Mouse (Mus musculus) adrenal gland, postnatal 14 days (tissue): Measurements from ENCODE around the gene Apom. TPM values are rescaled to one million over a fixed set of nuclear protein-coding genes. Genes with fewer than 3 reads are reported as not detected.

Experiments used
- DNase-seq: peaks from one replicate; pipeline ENCODE4 v3.0.0; 2021; ENCODE audit warnings: mixed read lengths
- total RNA-seq: library from RNA; stranded (reverse); gene quantifications from 2 replicates; pipeline ENCODE4 v1.2.3, GENCODE M21; 2021

Apom gene
- total RNA-seq, 1 experiment from 2014 or later, result 35.6 TPM

DNA sequence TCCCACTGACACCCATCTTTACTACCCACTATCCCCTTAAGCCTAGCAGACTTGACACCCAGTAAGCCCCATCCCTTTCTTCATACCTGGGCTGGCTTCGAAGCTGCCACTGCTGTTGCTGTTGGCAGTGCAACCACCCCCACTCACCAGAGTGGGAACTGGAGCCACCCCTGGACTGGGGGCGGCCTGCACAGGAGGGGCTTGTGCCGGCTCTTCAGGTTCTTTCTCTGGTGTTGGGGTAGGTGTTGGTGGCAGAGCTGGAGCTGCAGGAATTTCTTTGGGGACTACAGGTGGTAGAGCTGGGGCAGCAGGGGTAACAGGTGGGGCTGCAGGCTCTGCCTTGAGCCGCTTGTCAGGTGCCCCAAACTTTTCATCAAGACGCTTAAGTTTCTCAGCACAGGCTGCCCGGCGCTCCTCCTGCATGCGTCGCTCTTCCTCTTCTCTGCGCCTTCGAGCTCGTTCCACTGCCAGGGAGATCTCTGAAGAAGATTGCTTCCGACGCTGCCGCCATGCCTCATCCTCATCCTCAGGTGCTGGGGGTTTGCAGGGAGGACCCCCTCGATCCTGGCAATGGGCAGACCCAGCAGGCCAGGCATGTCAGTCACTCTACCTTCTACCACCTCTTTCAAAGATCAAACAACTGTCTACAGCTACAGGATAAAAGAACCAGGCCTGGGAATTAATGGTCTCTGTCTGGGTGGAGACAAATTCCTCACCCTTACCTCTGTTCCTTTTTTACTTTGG is 27.2 kb upstream of the Apom start:
- no peak for DNase-seq

DNA sequence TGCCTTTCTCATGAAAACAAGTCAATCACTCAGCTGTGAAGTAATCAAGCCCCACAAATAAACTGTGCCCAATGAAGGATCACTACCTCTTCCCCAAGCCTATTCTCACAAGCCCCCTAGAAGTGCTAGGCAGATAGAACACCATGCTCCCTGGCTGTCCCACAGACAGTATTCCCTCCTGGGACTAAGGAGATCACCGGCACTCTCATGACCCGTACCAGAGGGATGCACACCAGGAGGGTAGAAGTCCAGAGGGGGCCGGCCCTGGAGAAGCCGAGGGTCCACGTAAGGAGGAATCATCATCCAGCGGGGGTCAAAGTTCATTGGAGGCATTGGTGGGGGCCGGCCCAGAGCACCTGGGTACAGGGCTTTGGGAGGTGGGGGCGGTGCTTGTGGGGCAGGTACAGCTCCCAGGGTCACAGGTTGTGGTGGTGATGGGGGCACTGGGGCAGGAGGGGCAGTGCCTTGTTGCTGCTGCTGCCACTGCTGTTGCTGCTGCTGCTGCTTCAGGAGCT is 25.9 kb upstream of the Apom start:
- DNase-seq, result no peak

DNA sequence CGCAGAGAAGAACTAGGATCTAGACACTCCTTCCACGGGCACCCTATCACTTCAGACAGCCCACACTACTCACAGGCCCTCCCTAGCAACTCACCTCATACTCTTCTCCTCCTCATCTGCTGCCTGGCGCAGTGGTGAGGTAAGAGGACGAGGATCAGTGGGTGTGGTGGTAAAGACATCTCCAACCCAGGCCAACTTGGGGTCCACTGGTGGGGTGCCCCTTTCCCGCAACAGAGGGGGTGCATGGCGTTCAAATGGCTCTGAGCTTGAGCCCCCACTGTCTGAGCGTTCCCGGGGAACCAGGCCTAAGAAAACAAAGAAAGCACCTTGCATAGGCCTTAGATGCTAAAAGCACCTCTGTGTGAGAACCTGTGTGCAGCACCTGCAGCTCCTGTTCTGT is 25.4 kb upstream of the Apom start:
- DNase-seq, result no peak

DNA sequence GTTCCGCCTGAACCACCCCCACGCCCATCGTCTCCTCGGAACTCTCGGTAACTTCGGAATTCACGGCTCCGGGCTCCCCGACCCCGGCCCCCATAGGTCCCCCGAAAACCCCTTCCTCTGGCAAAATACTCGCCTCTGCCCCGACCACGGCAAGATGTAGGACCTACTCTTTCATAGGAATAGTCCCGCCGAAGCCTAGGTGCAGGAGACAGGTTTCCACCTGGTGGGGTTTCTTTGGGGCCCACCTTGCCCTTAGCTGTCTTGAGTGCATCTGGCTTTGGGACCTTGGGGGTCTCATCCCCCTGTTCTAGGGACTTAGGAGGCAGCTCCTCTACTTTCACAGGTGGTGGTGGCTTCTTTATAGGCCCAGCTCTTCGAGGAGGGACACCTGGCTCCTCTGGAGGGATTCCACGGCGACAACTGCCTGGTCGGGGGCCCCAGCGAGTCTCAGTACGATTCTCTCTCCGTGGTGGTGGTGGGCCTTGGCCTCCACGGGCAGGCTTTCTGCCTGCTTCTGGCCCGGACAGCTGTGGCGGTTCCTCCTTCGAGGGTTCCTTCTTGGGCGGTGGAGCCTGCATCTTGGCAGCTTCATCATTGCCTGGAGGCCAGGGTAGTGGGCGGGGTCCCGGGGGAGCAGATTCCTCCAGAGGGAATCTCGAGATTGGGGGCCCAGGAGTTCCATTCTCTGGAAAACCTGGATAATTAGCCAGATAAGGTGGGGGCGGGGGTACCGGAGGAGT is 24.8 kb upstream of the Apom start:
- no peak for DNase-seq

DNA sequence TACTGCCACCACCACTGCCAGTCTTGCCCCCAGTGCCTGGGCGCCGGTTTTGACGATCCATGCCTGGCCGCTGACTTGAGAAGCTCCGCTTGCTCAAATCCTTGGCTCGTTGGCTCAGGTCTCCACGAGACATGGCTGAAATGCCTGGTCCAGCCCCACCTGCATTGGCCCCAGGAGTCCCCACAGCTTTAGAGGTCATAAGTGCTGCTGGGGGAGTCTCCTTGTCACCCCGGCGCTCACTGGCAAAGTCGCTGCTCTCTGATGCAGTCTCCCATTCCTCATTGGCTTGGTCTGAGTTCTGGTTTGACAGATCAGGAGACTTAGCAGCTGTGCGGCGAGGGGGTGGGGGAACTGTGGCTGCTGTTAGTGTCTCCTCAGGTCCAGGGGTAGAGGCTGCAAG is 23.6 kb upstream of the Apom start:
- DNase-seq, result no peak

DNA sequence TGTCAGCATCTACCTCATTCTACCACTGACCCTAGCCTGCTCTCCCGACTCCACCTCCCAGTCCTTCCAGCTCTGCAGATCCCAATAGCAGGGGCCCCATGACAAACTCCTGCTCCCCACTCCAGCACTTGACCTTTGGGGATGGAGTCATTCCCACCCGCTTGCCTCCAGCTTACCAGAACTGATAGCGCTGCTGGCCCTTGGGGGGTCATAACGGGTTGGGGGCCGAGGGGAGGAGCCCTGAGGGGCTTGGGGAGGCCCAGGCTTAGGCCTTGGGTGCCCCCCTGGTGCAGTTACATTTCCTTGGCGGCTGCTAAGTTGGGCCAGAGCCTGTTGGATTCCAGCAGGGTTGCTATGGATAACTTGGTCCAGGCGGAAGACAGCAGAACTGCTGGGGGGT is 22.8 kb upstream of the Apom start:
- DNase-seq, result no peak

DNA sequence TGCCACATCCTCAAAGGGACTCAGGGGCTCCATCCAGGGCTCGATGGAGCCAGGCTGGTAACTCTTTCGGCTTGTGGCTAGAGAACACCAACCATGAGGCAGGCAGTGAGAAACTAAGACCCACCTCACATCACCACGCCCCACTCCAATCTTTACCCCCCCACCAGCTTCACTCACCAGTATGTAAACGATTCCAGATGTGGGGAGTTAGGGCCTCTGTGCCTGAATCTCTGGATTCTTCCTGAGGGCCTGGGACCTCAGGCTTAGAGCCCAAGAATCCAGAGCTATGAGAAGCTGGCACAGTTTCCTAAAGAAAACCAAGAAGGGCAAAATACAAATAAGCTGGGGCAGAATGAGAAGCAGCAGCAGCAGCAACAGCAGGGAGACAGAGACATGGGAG is 22.1 kb upstream of the Apom start:
- DNase-seq, result no peak

DNA sequence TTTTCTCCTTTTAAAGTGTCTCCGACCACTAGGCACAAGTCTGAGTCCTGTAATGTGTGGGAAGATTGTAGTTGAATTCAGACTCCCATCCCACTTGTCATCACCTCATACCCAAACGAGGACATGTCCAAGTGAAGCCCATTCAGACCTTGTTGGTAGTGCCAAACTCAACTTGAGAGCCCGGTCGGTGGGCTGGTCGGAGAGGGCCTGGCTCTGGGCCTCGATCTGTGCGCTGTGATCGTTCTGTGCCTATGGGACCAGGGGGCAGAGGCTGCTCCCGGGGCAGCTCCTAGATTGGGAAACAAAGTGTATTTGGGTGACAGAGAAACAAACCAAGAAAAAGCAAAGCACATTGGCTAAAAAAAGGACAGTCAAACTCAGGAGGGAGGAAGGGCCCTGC is 21.2 kb upstream of the Apom start:
- DNase-seq, result no peak

DNA sequence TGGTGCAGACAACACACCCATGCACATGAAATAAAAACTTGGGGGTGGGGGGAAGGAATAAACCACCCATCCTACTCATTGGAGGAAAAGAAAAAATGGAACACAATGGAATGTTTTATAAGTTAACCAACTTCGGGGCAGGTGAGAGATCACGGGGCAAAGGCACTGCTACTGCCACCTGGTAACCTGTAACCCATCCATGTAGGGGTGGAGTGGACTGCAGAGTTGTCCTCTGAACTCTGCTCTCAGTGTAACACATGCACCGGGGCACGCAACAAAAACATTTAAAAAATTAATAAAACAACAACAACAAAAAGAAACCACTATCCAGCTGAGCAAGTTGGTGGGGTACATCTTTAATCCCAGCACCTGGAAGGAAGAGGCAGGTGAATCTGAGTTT is 20.3 kb upstream of the Apom start:
- no peak for DNase-seq

DNA sequence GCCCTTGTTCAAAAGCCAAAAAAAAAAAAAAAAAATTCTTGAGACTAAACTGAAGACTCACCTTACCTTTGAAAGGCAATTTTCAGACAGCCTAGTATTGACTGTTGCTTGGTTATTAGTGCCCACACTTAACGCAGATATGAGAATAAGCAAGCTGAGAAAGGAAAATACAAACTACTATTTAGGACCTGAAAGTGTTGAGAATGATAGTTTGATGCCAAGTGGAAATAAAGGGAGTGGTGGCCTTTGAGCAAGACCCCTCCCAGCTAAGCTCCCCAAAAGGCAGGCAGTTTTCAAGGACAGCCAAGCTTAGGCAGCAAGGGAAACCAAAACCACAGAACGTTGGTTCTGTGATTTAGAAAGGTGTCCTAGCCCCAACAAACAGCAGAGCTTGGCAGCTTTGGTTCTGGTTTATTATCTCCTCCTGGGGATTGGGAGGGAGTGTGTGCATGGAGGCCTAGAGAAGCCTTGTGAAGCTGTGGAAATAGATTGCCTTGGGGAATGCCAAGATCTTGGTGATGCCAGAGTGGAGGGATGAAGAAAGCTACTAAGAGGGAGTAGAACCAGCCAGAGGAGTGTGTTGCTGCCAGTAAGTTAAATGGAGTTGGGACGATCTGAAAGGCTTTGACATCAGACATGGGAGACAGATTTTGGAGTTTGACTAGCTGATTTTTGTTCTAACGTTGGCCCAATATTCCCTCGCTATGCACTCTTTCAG is 16.2 kb upstream of the Apom start:
- DNase-seq, result peak; percentile 63

DNA sequence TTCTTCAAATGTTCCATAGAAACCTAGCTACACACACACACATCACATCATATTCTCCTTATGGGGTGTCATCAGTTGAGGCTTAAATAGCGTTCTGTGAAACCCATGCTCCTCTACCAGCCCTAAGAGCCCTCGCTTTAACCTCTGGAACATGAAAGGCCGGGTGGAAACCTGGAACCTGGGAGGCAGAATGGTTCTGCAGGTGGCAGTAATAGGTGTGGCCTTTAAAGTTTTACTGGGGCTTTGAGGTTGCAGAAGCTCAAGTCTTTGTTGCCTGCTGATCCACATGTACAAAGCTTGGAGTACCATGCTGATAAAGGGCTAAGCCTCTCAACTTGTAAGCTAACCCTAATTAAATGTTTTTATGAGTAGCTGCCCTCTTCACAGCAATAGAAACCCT is 15.5 kb upstream of the Apom start:
- DNase-seq, result no peak

DNA sequence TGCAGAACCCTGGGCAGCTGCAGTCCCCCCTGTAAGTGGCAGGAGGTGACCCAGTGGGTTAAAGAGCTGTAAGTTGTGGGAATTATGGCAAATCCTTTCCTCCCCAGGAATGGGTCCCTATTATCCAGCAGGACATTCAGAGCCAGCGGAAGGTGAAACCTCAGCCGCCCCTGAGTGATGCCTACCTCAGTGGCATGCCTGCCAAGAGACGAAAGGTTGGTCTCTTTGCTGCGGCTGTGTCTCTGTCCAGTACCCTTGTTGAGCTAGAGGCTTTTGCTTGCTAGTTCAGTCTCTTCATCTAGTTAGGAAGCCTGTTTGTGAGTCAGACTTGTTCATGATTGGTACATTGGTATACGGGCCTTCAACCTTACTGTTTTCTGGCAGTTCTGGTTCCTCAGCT is 14.3 kb upstream of the Apom start:
- no peak for DNase-seq

DNA sequence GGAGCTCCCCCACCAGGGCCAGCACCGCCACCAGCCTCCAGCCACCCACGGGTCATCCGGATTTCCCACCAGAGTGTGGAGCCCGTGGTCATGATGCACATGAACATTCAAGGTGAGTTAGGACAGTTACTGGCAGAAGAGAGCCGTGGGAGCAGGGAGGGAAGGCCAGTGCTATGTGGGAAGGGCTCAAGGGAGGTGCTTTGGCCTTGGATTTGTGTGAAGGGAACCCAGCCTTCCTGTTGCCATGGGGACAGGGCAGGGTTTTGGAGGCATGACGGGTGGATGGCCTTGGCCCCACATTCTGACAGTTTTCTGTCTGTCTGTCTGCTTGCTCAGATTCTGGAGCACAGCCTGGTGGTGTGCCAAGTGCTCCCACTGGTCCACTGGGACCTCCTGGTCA is 10.1 kb upstream of the Apom start:
- DNase-seq, result peak; percentile 92

DNA sequence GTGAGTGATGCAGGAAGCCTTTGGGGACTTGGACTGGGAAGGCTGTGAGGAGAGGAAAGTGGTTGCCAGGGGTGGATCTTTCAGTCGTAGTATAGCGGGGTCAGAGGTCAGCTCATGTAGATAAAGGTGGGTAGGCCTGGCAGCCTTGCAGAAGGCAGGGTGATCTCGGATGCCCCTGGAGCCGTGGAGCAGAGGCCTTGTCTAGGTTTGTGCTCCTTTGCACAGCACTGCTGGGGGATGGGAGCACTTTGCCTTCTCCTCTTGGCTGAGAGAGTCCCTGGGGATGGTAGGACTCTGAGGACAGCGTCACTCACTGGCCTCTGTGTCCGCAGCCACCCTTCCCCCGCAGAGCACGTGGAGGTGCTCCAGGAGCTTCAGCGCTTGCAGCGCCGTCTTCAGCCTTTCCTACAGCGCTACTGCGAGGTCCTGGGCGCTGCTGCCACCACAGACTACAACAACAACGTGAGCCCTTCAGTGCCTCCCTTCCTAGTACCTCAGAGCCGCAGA is 8.7 kb upstream of the Apom start:
- DNase-seq, result peak; percentile 79

DNA sequence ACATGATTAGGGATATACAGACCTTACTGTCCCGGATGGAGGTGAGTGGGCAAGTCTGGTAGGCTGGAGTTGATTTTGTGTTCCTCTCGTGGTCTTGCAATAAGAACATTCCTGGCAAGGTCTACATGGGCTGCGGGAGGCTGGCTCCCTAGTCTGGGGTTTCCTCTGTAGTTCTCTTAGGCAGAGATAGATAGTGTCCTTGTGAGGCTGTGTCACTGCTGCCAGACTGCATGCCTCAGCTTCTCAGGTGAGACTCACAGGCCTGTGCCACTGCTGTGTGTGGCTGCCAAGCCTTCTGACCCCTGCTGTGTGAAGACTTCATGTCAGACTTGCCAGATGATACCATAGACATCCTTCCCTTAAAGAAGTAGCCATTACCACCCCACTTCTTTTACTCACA is 7.4 kb upstream of the Apom start:
- peak; percentile 54 for DNase-seq

DNA sequence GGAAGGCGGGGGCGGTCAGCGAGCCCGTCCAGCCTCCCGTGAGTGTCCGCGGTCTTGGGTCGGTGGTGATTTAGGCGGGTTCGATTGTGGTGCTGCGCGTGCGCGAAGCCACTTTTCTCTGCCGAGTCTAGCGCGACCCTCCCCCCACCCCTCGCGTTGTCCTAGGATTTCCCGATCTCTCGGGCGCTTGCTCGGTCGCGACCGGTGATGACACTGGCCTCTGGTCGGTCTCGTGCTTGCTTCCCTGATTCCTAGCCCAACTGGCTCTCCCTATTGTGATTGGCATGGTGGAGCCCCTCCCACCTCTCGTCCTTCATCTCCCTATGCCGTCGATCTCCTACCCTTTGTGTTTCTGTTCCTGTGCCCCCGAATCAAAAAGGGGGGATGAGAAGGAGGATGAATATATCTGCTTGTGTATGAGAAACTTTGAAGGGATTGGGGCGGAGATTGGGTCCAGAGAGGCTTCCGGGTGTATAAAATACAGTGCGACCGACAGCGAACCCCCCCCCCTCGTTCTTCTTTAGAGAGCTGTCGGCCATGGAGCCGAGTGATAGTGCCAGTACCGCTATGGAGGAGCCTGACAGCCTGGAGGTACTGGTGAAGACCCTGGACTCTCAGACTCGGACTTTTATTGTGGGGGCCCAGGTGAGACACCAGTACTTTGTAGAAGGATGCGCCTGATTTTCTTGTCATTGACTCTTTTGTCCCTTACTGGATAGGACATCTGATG is 3.9 kb upstream of the Apom start:
- no peak for DNase-seq

DNA sequence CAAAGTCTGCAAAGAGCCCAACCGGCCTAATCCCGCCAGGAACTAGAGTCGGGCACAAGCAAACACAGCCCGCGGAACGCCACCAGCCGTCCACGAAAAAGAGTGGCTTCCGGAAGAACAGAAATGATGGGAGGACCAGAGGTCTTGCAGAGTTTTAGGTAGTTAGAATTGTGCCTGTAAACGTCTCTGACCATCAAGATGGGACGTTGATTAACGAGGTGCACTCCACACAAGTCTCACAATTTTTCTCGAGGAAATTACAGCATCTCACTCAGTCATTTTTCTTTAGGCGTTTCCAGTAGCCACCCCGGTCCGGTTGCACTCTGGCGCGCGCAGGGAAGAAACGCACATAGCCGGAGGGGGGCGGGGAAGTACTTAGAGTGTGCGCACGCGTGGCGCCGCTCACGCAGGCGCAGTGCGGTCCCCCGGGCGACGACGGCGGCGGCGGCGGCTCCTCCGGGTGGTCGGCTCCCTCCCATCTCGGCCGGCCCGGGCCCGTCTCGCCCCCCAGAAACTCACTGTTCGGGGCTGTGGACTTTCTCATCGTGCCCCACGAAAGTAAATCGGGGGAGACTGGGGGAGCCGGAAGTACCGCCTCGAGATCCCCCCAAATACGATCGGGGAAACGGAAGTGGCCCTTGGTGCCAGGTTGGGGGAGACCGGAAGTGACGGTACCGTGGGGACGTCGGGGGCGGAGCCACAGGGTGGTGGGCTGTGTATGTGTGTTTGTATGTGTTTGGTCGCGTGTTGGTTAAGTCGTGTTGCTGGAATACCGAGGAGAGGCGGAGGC is 3.1 kb upstream of the Apom start, which contains the start of gene Bag6:
TSS of gene Bag6 (plus strand) at position 378 of the 790 bp plus-strand sequence.
- peak; percentile 97 for DNase-seq

DNA sequence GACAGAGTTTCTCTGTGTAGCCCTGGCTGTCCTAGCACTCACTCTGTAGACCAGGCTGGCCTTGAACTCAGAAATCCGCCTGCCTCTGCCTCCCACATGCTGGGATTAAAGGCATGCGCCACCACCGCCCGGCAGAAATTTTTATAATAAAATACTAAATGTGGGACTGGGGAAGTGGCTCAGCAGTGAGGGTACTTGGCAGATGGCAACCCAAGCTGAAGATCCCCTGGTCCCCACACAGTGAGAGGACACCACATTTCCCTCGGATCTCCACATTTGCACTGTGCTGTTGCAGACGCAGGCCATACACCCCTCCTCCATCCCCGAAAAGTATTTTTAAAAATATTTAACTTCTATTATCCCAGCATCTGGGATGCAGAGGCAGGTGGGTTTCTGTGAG is 1.7 kb upstream of the Apom start:
- DNase-seq, result no peak

DNA sequence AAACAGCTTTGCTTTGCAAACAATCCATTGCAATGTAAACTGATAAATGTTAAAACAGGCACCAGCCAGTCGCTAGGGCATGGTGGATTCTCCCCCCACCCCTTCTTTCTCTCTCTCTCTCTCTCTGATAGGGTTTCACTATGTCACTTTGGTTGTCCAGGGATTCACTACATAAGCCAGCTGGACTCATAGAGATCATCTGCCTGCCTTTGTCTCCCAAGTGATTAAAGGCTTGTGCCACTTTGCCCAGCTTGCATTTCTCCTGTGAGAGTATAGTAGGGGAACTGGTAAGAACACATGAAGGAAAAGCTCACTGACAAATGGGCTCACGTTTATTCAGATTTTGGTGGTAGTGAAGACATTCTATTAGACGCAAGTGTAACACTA is 317 bp upstream of the Apom start:
- DNase-seq, result no peak

DNA sequence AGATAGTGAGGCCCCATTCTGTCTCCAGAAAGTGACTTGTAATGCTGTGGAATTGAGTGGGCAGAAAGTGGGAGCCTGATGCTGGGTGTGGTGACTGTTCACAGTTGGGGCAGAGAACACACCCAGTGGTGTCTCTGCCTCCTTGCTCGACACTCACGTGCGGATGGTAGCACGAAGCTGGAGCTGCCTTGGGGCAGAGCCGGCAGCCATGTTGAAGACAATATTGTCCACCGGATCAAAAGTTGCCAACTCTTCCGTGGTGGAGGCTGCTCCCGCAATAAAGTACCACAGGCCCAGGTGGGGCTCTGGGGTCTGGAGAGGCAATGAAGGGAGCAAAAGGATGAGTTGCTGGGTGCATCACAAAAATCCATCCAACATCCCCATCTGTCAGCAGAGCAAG is 812 bp downstream of the Apom start:
- no peak for DNase-seq

DNA sequence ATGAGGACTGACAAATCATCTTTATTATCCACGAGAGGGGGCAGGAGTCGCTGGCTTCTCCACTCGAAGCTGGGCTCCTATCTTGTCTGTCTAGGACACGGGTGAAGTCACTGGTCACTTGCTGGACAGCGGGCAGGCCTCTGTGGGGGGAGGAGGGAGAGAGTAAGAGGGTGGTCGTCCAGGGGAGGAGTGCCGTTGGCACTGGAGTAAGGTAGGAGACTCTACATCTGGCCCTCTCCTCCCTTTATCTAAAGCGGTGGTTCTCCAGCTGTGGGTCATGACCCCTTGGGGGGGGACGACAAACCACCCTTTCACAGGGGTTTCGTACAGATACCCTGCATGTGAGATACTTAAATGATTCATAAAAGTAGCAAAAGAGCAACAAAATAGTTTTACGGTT is 2.9 kb downstream of the Apom start:
- DNase-seq, result no peak
